Comparison of ENCODE assay signal across 7 mouse cellular contexts in genomic region chr15:83172492-83173429, GRCm38 (mm10). TPM values are rescaled to one million over a fixed set of nuclear protein-coding genes. Genes with fewer than 3 reads are reported as not detected.
DNase-seq lines count a peak whose midpoint lies in the region; ATAC-seq and TF ChIP-seq lines count a peak whose summit lies in the region.

Cyb5r3 (minus strand) TSS chr15:83172592.

- H3K36me3 ChIP-seq in testis, adult 2 months (ENCODE audit: control insufficient read depth, insufficient read depth, low read length) = no peaks in the 10 kb centered on the region
- H3K36me3 ChIP-seq in embryonic facial prominence, embryonic 10.5 days (replicated peaks) = no peaks in the 10 kb centered on the region
- no peaks in the 10 kb centered on the region for H3K36me3 ChIP-seq in heart, adult 2 months (ENCODE audit: control insufficient read depth, insufficient read depth, low read length)
- no peaks in the 10 kb centered on the region for H3K36me3 ChIP-seq in midbrain, embryonic 14.5 days (ENCODE audit: control insufficient read depth, insufficient read depth, low read length)

- TF ChIP-seq EP300 in heart, adult 2 months (IDR thresholded peaks at IDR 0.05; ENCODE audit: insufficient read depth, low read depth, low read length) = no peak

- peaks cover 12% of the 10 kb centered on the region for H3K4me1 ChIP-seq in testis, adult 2 months (ENCODE audit: control insufficient read depth, insufficient read depth, low read length)
- peaks cover 46% of the 10 kb centered on the region for H3K4me1 ChIP-seq in embryonic facial prominence, embryonic 10.5 days
- H3K4me1 ChIP-seq in heart, adult 2 months (ENCODE audit: control insufficient read depth, insufficient read depth, low read length) = peaks cover 14% of the 10 kb centered on the region
- peaks cover 19% of the 10 kb centered on the region for H3K4me1 ChIP-seq in midbrain, embryonic 14.5 days (ENCODE audit: control insufficient read depth, insufficient read depth, low read length)

- H3K9ac ChIP-seq in heart, adult 2 months (ENCODE audit: low read depth, low read length) = peak within 1 kb of the TSS; percentile 77
- peak within 1 kb of the TSS; percentile 88 for H3K9ac ChIP-seq in midbrain, embryonic 14.5 days (replicated peaks; ENCODE audit: low read length)

- H3K4me3 ChIP-seq in testis, adult 2 months (ENCODE audit: control insufficient read depth, low read depth, low read length) = peak within 1 kb of the TSS; percentile 86
- peak within 1 kb of the TSS; percentile 93 for H3K4me3 ChIP-seq in embryonic facial prominence, embryonic 10.5 days
- H3K4me3 ChIP-seq in heart, adult 2 months = peak within 1 kb of the TSS; percentile 92
- H3K4me3 ChIP-seq in midbrain, embryonic 14.5 days (replicated peaks; ENCODE audit: low read depth, low read length) = peak within 1 kb of the TSS; percentile 96

- WGBS in embryonic facial prominence, embryonic 10.5 days = 39% methylated on average over 28 of the region's 28 CpGs
- 31% methylated on average over 28 of the region's 28 CpGs for WGBS in heart, adult 2 months
- 34% methylated on average over 28 of the region's 28 CpGs for whole genome bisulfite sequencing in midbrain, embryonic 14.5 days

- TF ChIP-seq CTCF in testis, adult 2 months (IDR thresholded peaks at IDR 0.05; ENCODE audit: control insufficient read depth, insufficient read depth, insufficient replicate concordance, low read depth, low read length) = no peak
- TF ChIP-seq CTCF in heart, adult 2 months (IDR thresholded peaks at IDR 0.05) = no peak

- H3K4me2 ChIP-seq in midbrain, embryonic 14.5 days (ENCODE audit: low read length) = peak within 1 kb of the TSS; percentile 88

- intact Hi-C loops in heart, adult 2 months (cut with DNase I) = loop anchor here (1.0 to 5.0 kb wide), 2 partner anchors 23 to 35 kb away; partner anchors contain the start of gene Poldip3

- no peaks in the 10 kb centered on the region for H3K79me2 ChIP-seq in heart, adult 2 months (replicated peaks; ENCODE audit: control insufficient read depth, insufficient read depth, low read length)

- no peak for DNase-seq in testis, postnatal 10 days (ENCODE audit: low spot score)
- DNase-seq in embryonic facial prominence, embryonic 10.5 days (ENCODE audit: low spot score) = no peak
- DNase-seq in heart, adult 2 months = peak in 1 of 2 experiments; percentile 2
- no peak for DNase-seq in layer of hippocampus, postnatal 14 days (ENCODE audit: low spot score in 2 of 2)
- DNase-seq in midbrain, embryonic 14.5 days = no peak
- no peak for DNase-seq in ovary, postnatal 36 days (ENCODE audit: low spot score)

- peak; percentile 45; the same call in 1 of the 2 replicates for ATAC-seq in midbrain, embryonic 14.5 days (ENCODE audit: low FRiP score, low TSS enrichment)

- peak within 1 kb of the TSS; percentile 83 for H3K27ac ChIP-seq in testis, adult 2 months (ENCODE audit: control insufficient read depth, insufficient read depth, low read depth, low read length)
- peak within 1 kb of the TSS; percentile 92 for H3K27ac ChIP-seq in embryonic facial prominence, embryonic 10.5 days (replicated peaks)
- peak within 1 kb of the TSS; percentile 96 for H3K27ac ChIP-seq in heart, adult 2 months
- H3K27ac ChIP-seq in midbrain, embryonic 14.5 days (replicated peaks; ENCODE audit: low read depth, low read length) = peak within 1 kb of the TSS; percentile 90

- no peaks in the 10 kb centered on the region for H3K27me3 ChIP-seq in testis, adult 2 months (ENCODE audit: control insufficient read depth, insufficient read depth, low read length)
- H3K27me3 ChIP-seq in embryonic facial prominence, embryonic 10.5 days (replicated peaks; ENCODE audit: low read depth, poor library complexity, severe bottlenecking) = no peaks in the 10 kb centered on the region
- no peaks in the 10 kb centered on the region for H3K27me3 ChIP-seq in heart, adult 2 months (ENCODE audit: control insufficient read depth, insufficient read depth, low read length)
- H3K27me3 ChIP-seq in midbrain, embryonic 14.5 days (ENCODE audit: control insufficient read depth, insufficient read depth, low read length) = no peaks in the 10 kb centered on the region

- TF ChIP-seq POLR2A in testis, adult 2 months (IDR thresholded peaks at IDR 0.05; ENCODE audit: control insufficient read depth, low read depth, low read length) = no peak
- no peak for TF ChIP-seq POLR2A in heart, adult 2 months (IDR thresholded peaks at IDR 0.05; ENCODE audit: insufficient read depth, low read depth, low read length)

- H3K9me3 ChIP-seq in embryonic facial prominence, embryonic 10.5 days = no peaks in the 10 kb centered on the region
- no peaks in the 10 kb centered on the region for H3K9me3 ChIP-seq in midbrain, embryonic 14.5 days (ENCODE audit: control insufficient read depth, low read length)

RNA-seq across cellular contexts. Expression of gene Cyb5r3, which starts in this region (rescaled TPM):
- 53.1 and 64.0 TPM in 2 replicates for polyA plus RNA-seq in testis, adult 2 months (2012; rRNA removed)
- 194 and 204 TPM in 2 replicates for polyA plus RNA-seq in embryonic facial prominence, embryonic 10.5 days (2016; fragmentation: Nextera tagmentation; extraction: Ambion mirVana)
- 10 to 100 TPM; 75.6 to 87.2 TPM for total RNA-seq in heart, adult 2 months (2021)
- polyA plus RNA-seq in heart, adult 2 months (2012; rRNA removed) = 97.7 and 103 TPM in 2 replicates
- 10 to 100 TPM; 80.9 to 89.8 TPM for total RNA-seq in layer of hippocampus, postnatal 14 days (2021)
- polyA plus RNA-seq in midbrain, embryonic 14.5 days (2014; fragmentation: Nextera tagmentation; extraction: Ambion mirVana) = 89.7 and 107 TPM in 2 replicates
